Mouse (Mus musculus): ENCODE data around the gene Hist1h2bb.

DNA sequence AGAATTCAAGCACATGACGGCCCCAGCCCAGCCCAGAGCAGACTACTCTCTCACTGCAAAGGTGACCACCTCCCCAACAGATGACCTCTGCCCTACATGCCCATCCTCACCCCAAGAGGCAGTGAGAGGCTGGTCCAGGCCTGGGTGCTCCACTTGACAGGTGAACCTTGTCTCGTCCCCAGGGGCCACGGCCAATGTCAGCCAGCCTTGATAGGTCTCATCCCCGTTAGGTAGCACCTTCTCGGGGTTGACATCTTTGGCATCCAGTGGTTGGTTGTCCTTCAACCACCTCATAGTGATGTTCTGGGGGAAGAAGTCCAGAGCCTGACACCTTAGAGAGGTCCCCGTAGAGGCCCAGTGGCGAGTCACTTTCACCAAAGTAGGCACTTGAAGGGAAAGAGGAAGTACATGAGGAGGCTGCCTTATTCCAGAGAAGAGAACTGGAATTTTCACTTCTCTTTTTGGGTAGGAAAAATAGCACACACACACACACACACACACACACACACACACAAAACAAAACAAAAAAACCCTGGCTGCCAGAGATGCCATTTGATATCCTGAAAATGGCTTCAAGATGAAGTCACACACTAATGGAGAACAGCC lies 40.7 kb upstream of the Hist1h2bb start:
- TF ChIP-seq POLR2A (IDR thresholded peaks at IDR 0.05; ENCODE audit: insufficient read depth, low read depth, low read length) (no peak), CTCF (IDR thresholded peaks at IDR 0.05; ENCODE audit: insufficient read depth, low read depth, low read length) (no peak)

All from olfactory bulb, adult 2 months (tissue).